Mouse (Mus musculus) retina, embryonic 14.5 days (tissue): ENCODE results near the gene Sppl3.

ENCODE experiments used
- DNase-seq: peaks from one replicate; pipeline ENCODE4 v3.0.0-alpha.2; 2015; ENCODE audit warnings: low spot score

Sppl3 gene

GRCm38 (mm10) chr5:114997327-114997726 lies 13.6 kb upstream of the Sppl3 start:
- DNase-seq: no peak

GRCm38 (mm10) chr5:115000503-115000902 lies 10.4 kb upstream of the Sppl3 start:
- no peak for DNase-seq

- DNase-seq: no peak
These were observed 9.5 kb upstream of the Sppl3 start for GRCm38 (mm10) chr5:115001464-115001863.

- no peak for DNase-seq
These were observed 8.2 kb upstream of the Sppl3 start for GRCm38 (mm10) chr5:115002781-115003180.

- DNase-seq: no peak
These were observed 7.6 kb upstream of the Sppl3 start for GRCm38 (mm10) chr5:115003224-115003873.

- no peak for DNase-seq
These were observed 3.2 kb upstream of the Sppl3 start for GRCm38 (mm10) chr5:115007768-115008167.

GRCm38 (mm10) chr5:115008307-115008706 lies 2.6 kb upstream of the Sppl3 start:
- DNase-seq: no peak

- no peak for DNase-seq
These were observed 1.8 kb upstream of the Sppl3 start for GRCm38 (mm10) chr5:115009143-115009542.

GRCm38 (mm10) chr5:115009961-115010360 lies 976 bp upstream of the Sppl3 start:
- DNase-seq: no peak

- DNase-seq: no peak
These were observed 231 bp downstream of the Sppl3 start for GRCm38 (mm10) chr5:115011217-115011518.

- peak; percentile 51 for DNase-seq
These were observed 753 bp downstream of the Sppl3 start for GRCm38 (mm10) chr5:115011519-115012261.

GRCm38 (mm10) chr5:115013436-115013835 lies 2.5 kb downstream of the Sppl3 start:
- DNase-seq: no peak

GRCm38 (mm10) chr5:115014570-115014969 lies 3.6 kb downstream of the Sppl3 start:
- no peak for DNase-seq

- DNase-seq: no peak
These were observed 4.2 kb downstream of the Sppl3 start for GRCm38 (mm10) chr5:115015121-115015520.

GRCm38 (mm10) chr5:115018270-115018669 lies 7.3 kb downstream of the Sppl3 start:
- no peak for DNase-seq

GRCm38 (mm10) chr5:115018813-115019212 lies 7.9 kb downstream of the Sppl3 start:
- no peak for DNase-seq

GRCm38 (mm10) chr5:115022021-115022420 lies 11.1 kb downstream of the Sppl3 start:
- DNase-seq: no peak

GRCm38 (mm10) chr5:115026170-115026569 lies 15.2 kb downstream of the Sppl3 start:
- DNase-seq: no peak

- no peak for DNase-seq
These were observed 16.2 kb downstream of the Sppl3 start for GRCm38 (mm10) chr5:115027109-115027508.

- DNase-seq: no peak
These were observed 18.0 kb downstream of the Sppl3 start for GRCm38 (mm10) chr5:115028920-115029319.

- no peak for DNase-seq
These were observed 18.6 kb downstream of the Sppl3 start for GRCm38 (mm10) chr5:115029509-115029908.

- no peak for DNase-seq
These were observed 20.6 kb downstream of the Sppl3 start for GRCm38 (mm10) chr5:115031576-115031975.

- no peak for DNase-seq
These were observed 21.7 kb downstream of the Sppl3 start for GRCm38 (mm10) chr5:115032620-115033019.

- DNase-seq: no peak
These were observed 24.3 kb downstream of the Sppl3 start for GRCm38 (mm10) chr5:115035217-115035616.
